Mouse (Mus musculus) kidney, adult 2 months (tissue): ENCODE data around the gene Zfp398.

ENCODE experiments used
- CTCF ChIP-seq: fragments of 200-500 bp; conservative IDR thresholded peaks from 2 replicates; pipeline ENCODE4 v1.5.1; 2011; ENCODE audit warnings: low read depth, mild to moderate bottlenecking, control low read depth, low read length, moderate library complexity, mixed read lengths; ENCODE audit not compliant: insufficient read depth, insufficient read length
- POLR2A ChIP-seq: fragments of 200-500 bp; IDR thresholded peaks from one replicate; pipeline ENCODE4 v1.6.1; 2011; ENCODE audit warnings: low read depth, low read length, control low read depth

- TF ChIP-seq CTCF (no peak), POLR2A (no peak)
These were observed 36.8 kb downstream of the Zfp398 start for GRCm38 (mm10) chr6:47872266-47872665.
